Mouse (Mus musculus) MEL (cell line): ENCODE measurements around the gene Mcrip1.

Experiments used
- CTCF ChIP-seq, 3 experiments: IDR thresholded peaks in 2 of 3; conservative IDR thresholded peaks in 1 of 3; 2 replicates each; pipeline ENCODE4 v1.5.1; 2011 to 2012; ENCODE audit warnings: low read length in 3 of 3, low read depth in 2 of 3, mild to moderate bottlenecking in 2 of 3, improper control_type of control experiment in 1 of 3, inconsistent platforms in 1 of 3, mixed read lengths in 1 of 3, moderate library complexity in 1 of 3; ENCODE audit not compliant: control insufficient read depth in 1 of 3, insufficient read depth in 1 of 3, poor library complexity in 1 of 3, severe bottlenecking in 1 of 3
- EP300 ChIP-seq, 2 experiments: IDR thresholded peaks; 2 replicates each; pipeline ENCODE4 v1.6.1; 2011; ENCODE audit warnings: improper control_type of control experiment in 2 of 2, low read length in 2 of 2, low read depth in 1 of 2, mild to moderate bottlenecking in 1 of 2
- NRF1 ChIP-seq: IDR thresholded peaks from 2 replicates; pipeline ENCODE4 v1.6.1; 2014; ENCODE audit warnings: low read depth, mild to moderate bottlenecking, inconsistent platforms, low read length, improper control_type of control experiment, moderate library complexity; ENCODE audit not compliant: poor library complexity, insufficient read depth, severe bottlenecking
- USF1 ChIP-seq: IDR thresholded peaks from 2 replicates; pipeline ENCODE4 v1.6.1; 2014; ENCODE audit warnings: low read depth, mild to moderate bottlenecking, inconsistent platforms, low read length, improper control_type of control experiment, moderate library complexity
- ZKSCAN1 ChIP-seq: IDR thresholded peaks from 2 replicates; pipeline ENCODE4 v1.6.1; 2012; ENCODE audit warnings: low read depth, mild to moderate bottlenecking, inconsistent platforms, low read length, improper control_type of control experiment, moderate library complexity
- ZNF384 ChIP-seq: IDR thresholded peaks from 2 replicates; pipeline ENCODE4 v1.6.1; 2012; ENCODE audit warnings: low read depth, mild to moderate bottlenecking, inconsistent platforms, low read length, improper control_type of control experiment

- TF ChIP-seq USF1: no peak
- TF ChIP-seq NRF1: no peak
- TF ChIP-seq ZNF384: no peak
- TF ChIP-seq ZKSCAN1: no peak
- no peak; a peak in 1 of 4 replicates for TF ChIP-seq EP300 (IDR thresholded peaks at IDR 0.05; ENCODE audit: low read depth in 1 of 2, low read length in 2 of 2)
- TF ChIP-seq CTCF (IDR thresholded peaks at IDR 0.05 in 2 of 3, conservative IDR thresholded peaks at IDR 0.05 in 1 of 3; ENCODE audit: control insufficient read depth in 1 of 3, insufficient read depth in 1 of 3, low read depth in 2 of 3, low read length in 3 of 3, poor library complexity in 1 of 3, severe bottlenecking in 1 of 3): no peak
Measured at GRCm38 (mm10) chr11:120525959-120526358, 23.6 kb downstream of the Mcrip1 start.
